ENCODE assay signal across 8 mouse cellular contexts in the genomic region with DNA sequence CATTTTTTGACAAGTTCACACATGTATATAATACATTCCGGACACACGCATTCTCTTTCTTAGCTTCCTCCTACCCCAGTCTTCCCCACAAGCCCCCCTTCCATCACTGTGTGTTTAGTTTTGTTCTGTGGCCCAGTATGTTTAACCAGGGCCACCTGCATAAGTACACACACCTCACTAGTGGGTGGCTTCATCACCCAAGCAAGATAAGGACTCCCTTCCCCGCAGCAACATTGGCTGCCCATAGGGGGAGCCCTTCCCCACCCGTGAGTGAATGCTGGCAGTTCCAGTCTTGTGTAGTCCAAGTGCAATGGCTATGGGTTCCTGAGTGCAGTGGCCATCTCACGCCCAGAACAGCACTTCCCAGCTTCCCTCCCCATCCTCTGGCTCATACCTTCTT. TPM values are rescaled to one million over a fixed set of nuclear protein-coding genes. Genes with fewer than 3 reads are reported as not detected.
DNase-seq lines count a peak whose midpoint lies in the region; ATAC-seq and TF ChIP-seq lines count a peak whose summit lies in the region.

No protein-coding gene starts in this region.

- intact Hi-C loops in left cerebral cortex, postnatal 4 days (cut with DNase I): loop anchor here (5.0 kb wide), 1 partner anchor 129 kb away; no protein-coding TSS in a partner anchor
- intact Hi-C loops in left cerebral cortex, postnatal 36 days (cut with DNase I): loop anchor here (1.0 kb wide), 1 partner anchor 132 kb away; no protein-coding TSS in a partner anchor

- no peaks in the 10 kb centered on the region for H3K36me3 ChIP-seq in hindbrain, postnatal 0 days (ENCODE audit: insufficient read depth, low read length)
- no peaks in the 10 kb centered on the region for H3K36me3 ChIP-seq in lung, embryonic 14.5 days (ENCODE audit: insufficient read depth)
- H3K36me3 ChIP-seq in spleen, adult 2 months (ENCODE audit: control insufficient read depth, insufficient read depth, low read length): no peaks in the 10 kb centered on the region

- no peak overlapping the region for H3K9ac ChIP-seq in hindbrain, postnatal 0 days (replicated peaks; ENCODE audit: low read length)
- H3K9ac ChIP-seq in lung, embryonic 14.5 days: no peak overlapping the region

- no peaks in the 10 kb centered on the region for H3K27me3 ChIP-seq in hindbrain, postnatal 0 days (ENCODE audit: insufficient read depth, low read length)
- no peaks in the 10 kb centered on the region for H3K27me3 ChIP-seq in lung, embryonic 14.5 days (ENCODE audit: insufficient read depth, low read length)
- no peaks in the 10 kb centered on the region for H3K27me3 ChIP-seq in spleen, adult 2 months (ENCODE audit: control insufficient read depth, insufficient read depth, low read length)

- 0 out of 2 replicates have a peak overlapping the region, but pooled peaks have one; percentile 23 for H3K4me2 ChIP-seq in hindbrain, postnatal 0 days (ENCODE audit: low read depth, low read length)
- no peak overlapping the region for H3K4me2 ChIP-seq in lung, embryonic 14.5 days

- no peaks in the 10 kb centered on the region for H3K9me3 ChIP-seq in hindbrain, postnatal 0 days (ENCODE audit: low read length)
- no peaks in the 10 kb centered on the region for H3K9me3 ChIP-seq in lung, embryonic 14.5 days (ENCODE audit: low read depth, low read length)

- ATAC-seq in hindbrain, postnatal 0 days: 0 out of 2 replicates have a peak, but pooled peaks have one; percentile 53
- ATAC-seq in lung, embryonic 14.5 days (ENCODE audit: insufficient read depth): peak; percentile 41; the same call in 1 of the 2 replicates

- TF ChIP-seq CTCF in hindbrain, postnatal 0 days (IDR thresholded peaks at IDR 0.05; ENCODE audit: low read depth): peak; percentile 83
- peak; percentile 83 for TF ChIP-seq CTCF in lung, embryonic 14.5 days (IDR thresholded peaks at IDR 0.05; ENCODE audit: low read depth)
- TF ChIP-seq CTCF in spleen, adult 2 months (IDR thresholded peaks at IDR 0.05; ENCODE audit: extremely low read depth, insufficient read depth, insufficient read length, insufficient replicate concordance): peak; percentile 91; the same call in 1 of the 2 replicates

- peak; percentile 43 for DNase-seq in left cerebral cortex, postnatal 4 days
- no peak for DNase-seq in left cerebral cortex, postnatal 36 days (ENCODE audit: low spot score in 2 of 2)
- DNase-seq in R1 (ENCODE audit: low read depth, low spot score): peak; percentile 84
- peak; percentile 57 for DNase-seq in embryo, embryonic 10 days (ENCODE audit: low spot score)
- DNase-seq in hindbrain, postnatal 0 days (ENCODE audit: low spot score): peak; percentile 70
- peak; percentile 72 for DNase-seq in lung, embryonic 14.5 days
- peak; percentile 49 to 53 for DNase-seq in spleen, adult 2 months (ENCODE audit: low read depth in 1 of 2, low spot score in 2 of 2)
- no peak for DNase-seq in frontal cortex, postnatal 14 days (ENCODE audit: low spot score in 2 of 2)

- H3K4me3 ChIP-seq in hindbrain, postnatal 0 days (ENCODE audit: low read length): no peak overlapping the region
- no peak overlapping the region for H3K4me3 ChIP-seq in lung, embryonic 14.5 days (ENCODE audit: low read depth, low read length)
- no peak overlapping the region for H3K4me3 ChIP-seq in spleen, adult 2 months (ENCODE audit: extremely low read depth, insufficient read depth, insufficient read length)

- 58% methylated on average over 5 of the region's 5 CpGs for WGBS in hindbrain, postnatal 0 days
- 46% methylated on average over 5 of the region's 5 CpGs for WGBS in lung, embryonic 14.5 days
- 51% methylated on average over 5 of the region's 5 CpGs for WGBS in spleen, adult 2 months

- no peaks in the 10 kb centered on the region for H3K4me1 ChIP-seq in hindbrain, postnatal 0 days (ENCODE audit: insufficient read depth, low read length)
- H3K4me1 ChIP-seq in lung, embryonic 14.5 days (ENCODE audit: insufficient read depth): no peaks in the 10 kb centered on the region
- no peaks in the 10 kb centered on the region for H3K4me1 ChIP-seq in spleen, adult 2 months (ENCODE audit: control insufficient read depth, insufficient read depth, insufficient read length)

- TF ChIP-seq POLR2A in spleen, adult 2 months (IDR thresholded peaks at IDR 0.05; ENCODE audit: low read depth, low read length): no peak

- H3K27ac ChIP-seq in hindbrain, postnatal 0 days: no peak overlapping the region
- no peak overlapping the region for H3K27ac ChIP-seq in lung, embryonic 14.5 days (ENCODE audit: low read depth)
- no peak overlapping the region for H3K27ac ChIP-seq in spleen, adult 2 months (ENCODE audit: insufficient read depth, low read length)

RNA-seq across cellular contexts. Expression of a gene that starts 21.5 kb away (rescaled TPM):
- total RNA-seq in left cerebral cortex, postnatal 4 days (2021): under 1 TPM; 0.52 to 0.87 TPM
- total RNA-seq in left cerebral cortex, postnatal 36 days (2021): 1 to 10 TPM in 1 of 2 experiments, under 1 TPM in 1; 0.84 to 1.2 TPM
- 0.73 and 1.2 TPM in 2 replicates for total RNA-seq in hindbrain, postnatal 0 days (2014; rRNA removed)
- polyA plus RNA-seq in hindbrain, postnatal 0 days (2015; fragmentation: Nextera tagmentation; extraction: Ambion mirVana): 0.52 and 0.61 TPM in 2 replicates
- not detected in 2 replicates for polyA plus RNA-seq in lung, embryonic 14.5 days (2014; fragmentation: Nextera tagmentation; extraction: Ambion mirVana)
- polyA plus RNA-seq in spleen, adult 2 months (2012; rRNA removed): 0.02 and 0.04 TPM in 2 replicates

Comparison
In these comparisons a context has a peak if more than half of its experiments do, and no peak if none do; other contexts are left out.
1. DNase-seq: peak in left cerebral cortex, postnatal 4 days (single experiment), R1 (single experiment), embryo, embryonic 10 days (single experiment), hindbrain, postnatal 0 days (single experiment), lung, embryonic 14.5 days (single experiment) and spleen, adult 2 months (2 of 2); none in left cerebral cortex, postnatal 36 days (0 of 2) and frontal cortex, postnatal 14 days (0 of 2).
2. Peak in every context shown above with its lines, with median percentiles within 50 percentile points of each other: CTCF ChIP-seq.